Mouse (Mus musculus) lung, postnatal 0 days (tissue): ENCODE measurements around the gene Dlg2.

ENCODE experiments used
- CTCF ChIP-seq: IDR thresholded peaks from 2 replicates; pipeline ENCODE4 v1.5.1; 2016; ENCODE audit warnings: antibody characterized with exemption, mild to moderate bottlenecking
- EP300 ChIP-seq: IDR thresholded peaks from 2 replicates; pipeline ENCODE4 v1.6.1; 2016; ENCODE audit warnings: antibody characterized with exemption, mild to moderate bottlenecking, control low read depth

DNA sequence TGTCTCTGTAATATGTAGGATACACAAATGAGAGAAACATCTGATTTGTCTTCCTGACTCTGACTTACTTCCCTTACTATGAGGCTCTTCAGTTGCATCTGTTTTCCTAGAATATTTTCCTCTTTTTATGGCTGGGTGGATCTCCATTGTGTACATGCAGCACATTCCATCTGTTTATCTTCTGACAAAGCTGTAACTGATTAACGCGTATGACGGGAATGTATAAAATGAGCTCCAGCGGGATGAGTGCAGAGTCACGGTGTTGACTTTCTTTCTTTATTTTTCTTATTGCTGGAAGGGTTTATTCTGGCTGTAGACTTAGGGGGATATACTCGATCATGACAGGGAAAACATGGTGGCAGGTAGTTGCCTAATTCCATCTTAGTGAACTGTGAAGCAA is 76.9 kb downstream of the Dlg2 start:
- TF ChIP-seq EP300 (no peak), CTCF (no peak)
